Mouse (Mus musculus): ENCODE data around the gene Acss1.

GRCm38 (mm10) chr2:150688541-150689186, 20.4 kb upstream of the Acss1 start:
- TF ChIP-seq TAL1 (IDR thresholded peaks at IDR 0.05; ENCODE audit: low read length): no peak
- no peak for TF ChIP-seq GATA1 (IDR thresholded peaks at IDR 0.05; ENCODE audit: low read length)
